Mouse (Mus musculus) cerebellum, postnatal 4 days (tissue): ENCODE results near the gene Cetn4.
A peak's percentile ranks its signal among the peaks of the same experiment; 100 is the strongest.

Source experiments
- DNase-seq, 2 experiments: peaks; one replicate each; pipeline ENCODE4 v3.0.0; 2022; ENCODE audit warnings: low spot score in 2 of 2, mixed read lengths in 1 of 2

The Cetn4 gene

GRCm38 (mm10) chr3:37302685-37303084 is 9.8 kb downstream of the Cetn4 start:
- DNase-seq: peak in 1 of 2 experiments; percentile 42

DNA sequence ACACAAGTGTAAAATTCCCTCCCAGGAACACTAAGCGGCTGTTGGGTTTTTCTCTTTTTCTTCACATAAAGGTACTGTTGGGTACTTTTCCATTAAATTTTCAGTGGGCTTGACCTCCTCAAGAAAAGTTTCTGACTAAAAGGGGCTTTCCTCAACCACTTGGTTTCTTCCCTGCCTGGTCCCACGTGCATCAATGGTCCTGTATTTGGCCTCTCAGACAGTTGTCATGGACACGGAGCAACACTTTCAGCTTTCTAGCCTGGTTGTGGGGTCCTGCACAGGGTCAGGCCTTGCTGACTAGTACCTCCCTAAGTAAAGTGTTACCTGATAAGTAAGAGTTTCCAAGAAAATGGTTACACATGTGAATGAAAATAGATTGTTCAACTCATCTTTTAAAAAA is 13.0 kb downstream of the Cetn4 start:
- no peak for DNase-seq

DNA sequence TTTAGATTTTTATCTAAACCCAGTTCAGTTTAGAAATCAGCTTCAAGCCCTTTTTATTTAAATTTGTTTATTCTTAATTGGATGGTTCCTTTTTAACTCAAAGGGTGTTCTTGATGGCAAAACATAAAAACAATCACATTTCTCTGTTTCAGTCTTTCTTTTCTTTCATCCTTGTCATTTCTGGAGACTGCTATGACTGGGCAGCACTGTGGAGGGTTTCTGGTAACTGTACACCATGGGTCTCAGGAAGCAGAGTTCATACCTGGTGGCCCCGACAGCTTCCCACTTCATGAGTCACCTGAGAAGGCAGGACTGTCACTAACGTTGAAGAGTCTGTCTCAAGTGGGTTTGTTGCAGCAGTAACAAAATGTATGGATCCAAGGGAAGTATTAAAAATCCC is 19.9 kb downstream of the Cetn4 start:
- DNase-seq: no peak

DNA sequence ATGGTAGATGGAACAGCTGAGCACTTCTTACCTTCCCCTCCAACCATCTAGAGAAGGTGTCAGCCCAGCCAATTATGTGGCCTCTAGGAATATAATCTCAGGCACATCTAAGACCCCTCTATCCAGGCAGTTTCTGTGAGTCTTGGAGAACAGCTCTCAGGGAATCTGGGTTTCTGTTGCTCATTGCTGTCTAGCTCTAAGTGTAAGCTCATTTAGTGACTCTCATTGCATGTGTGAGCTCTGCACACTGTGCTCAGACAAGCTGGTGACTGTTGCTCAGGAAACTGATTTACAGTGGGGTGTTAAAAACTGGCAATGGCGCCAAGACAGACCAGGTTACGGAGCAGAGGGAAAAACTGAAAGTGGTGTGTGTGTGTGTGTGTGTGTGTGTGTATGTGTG is 20.6 kb downstream of the Cetn4 start:
- no peak for DNase-seq

DNA sequence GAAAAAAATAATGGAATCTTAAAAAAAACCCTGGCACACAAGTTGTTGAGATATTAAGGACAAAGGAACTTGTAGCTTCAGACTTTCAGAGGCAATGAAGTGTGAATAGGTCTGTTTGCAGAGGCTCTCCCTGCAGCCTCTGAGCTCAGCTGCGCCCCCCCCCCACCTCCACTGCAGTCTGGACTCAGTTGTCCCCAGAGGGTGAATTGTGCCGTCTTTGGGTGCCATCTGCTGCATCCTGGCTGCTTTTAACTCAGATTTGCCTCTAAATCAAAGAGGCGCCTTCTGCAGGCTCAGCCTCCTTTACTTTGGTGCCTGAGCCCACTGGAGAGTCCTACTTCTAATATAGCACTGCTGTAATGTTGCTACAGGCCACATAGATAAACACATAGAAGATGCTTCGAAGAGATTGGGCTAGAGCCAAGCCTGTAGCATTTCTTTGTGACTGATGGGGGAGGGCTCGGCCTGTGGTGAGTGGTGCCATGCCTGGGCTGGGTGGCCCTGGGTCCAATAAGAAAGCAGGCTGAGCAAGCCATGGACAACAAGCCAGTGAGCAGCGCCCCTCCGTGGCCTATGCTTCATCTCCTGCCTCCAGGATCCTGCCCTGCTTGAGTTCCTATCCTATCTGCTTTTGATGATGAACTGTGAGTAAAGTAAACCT is 21.5 kb downstream of the Cetn4 start:
- peak in 1 of 2 experiments; percentile 18 for DNase-seq

DNA sequence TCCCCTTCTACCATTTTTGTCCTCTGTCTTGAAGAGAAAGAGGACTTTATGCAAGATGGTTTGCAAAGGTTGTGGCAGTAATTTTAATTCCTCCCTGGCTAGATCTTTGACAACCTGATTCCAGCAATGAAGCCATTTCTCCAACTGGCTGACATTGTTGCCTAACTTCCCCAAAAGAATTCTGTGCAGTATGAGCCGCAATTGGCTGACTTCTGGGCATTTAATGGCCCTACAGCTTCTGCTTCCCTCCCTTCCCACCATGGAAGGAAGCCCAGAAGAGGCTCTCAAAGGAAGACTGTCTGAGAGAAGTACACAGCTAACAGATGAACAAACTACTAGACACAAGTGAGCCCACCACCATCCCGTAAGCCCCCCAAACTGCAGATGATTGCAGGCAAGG is 23.3 kb downstream of the Cetn4 start:
- DNase-seq: no peak

- no peak for DNase-seq
Observed at GRCm38 (mm10) chr3:37283234-37283633, 29.3 kb downstream of the Cetn4 start.

GRCm38 (mm10) chr3:37282299-37282922 is 30.1 kb downstream of the Cetn4 start:
- DNase-seq: no peak

DNA sequence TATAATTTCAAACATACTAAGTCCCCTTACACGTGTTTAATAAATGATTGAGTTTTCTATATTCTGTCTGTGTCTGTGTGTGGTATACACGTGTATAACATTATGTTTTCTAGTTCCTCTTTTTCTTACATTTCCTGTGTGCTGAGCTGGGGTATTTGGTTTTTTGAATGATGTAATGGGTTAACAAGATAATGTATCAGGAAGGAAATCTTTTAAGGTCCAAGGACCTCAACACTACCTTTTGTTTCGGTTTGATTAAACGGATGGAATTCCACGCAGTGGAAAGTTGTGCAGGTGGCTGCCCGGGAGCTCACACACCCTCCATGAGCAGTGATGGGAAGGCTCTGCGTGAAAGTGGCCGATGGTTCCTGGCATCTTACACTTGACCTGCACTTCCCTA is 31.6 kb downstream of the Cetn4 start:
- no peak for DNase-seq

DNA sequence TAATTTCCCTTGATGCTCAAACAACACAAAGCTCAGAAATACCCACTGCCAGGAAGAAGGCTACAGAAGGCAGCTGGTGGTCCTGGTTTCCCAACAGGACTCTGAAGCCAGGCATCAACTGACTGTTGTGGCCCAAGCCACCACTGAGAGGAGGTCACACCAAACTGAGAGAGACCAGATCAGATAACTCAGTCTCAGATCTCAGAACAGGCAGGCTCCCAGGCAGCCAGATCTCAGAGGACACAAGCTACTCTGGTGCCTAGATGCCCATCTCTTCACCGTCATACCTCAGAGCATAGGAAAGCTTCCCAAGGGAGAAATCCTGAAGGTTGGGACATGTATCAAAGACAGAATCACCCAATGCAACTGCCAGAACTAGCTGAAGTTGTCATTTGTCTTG is 32.3 kb downstream of the Cetn4 start:
- no peak for DNase-seq

DNA sequence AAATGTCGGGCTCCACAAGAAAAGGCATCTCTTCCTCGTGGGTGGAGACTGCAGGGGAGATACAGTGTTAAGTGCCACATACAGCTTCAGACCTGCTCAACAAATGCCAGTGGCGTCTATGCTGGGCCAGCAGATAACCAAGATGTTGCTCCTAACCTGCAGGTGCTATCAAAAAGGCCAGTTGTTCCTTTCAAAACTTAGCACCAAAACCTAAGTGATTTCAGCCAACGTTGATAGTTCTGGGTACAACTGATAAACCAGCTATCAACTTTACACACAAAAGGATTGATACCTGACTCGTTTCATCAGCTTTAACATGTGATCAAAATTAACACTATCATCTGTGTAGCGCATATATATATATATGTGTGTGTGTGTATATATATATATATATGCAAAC is 37.8 kb downstream of the Cetn4 start:
- no peak for DNase-seq

GRCm38 (mm10) chr3:37273092-37273491 is 39.4 kb downstream of the Cetn4 start:
- DNase-seq: no peak

- DNase-seq: peak; percentile 31 to 43
Observed at GRCm38 (mm10) chr3:37271209-37271608, 41.3 kb downstream of the Cetn4 start.

DNA sequence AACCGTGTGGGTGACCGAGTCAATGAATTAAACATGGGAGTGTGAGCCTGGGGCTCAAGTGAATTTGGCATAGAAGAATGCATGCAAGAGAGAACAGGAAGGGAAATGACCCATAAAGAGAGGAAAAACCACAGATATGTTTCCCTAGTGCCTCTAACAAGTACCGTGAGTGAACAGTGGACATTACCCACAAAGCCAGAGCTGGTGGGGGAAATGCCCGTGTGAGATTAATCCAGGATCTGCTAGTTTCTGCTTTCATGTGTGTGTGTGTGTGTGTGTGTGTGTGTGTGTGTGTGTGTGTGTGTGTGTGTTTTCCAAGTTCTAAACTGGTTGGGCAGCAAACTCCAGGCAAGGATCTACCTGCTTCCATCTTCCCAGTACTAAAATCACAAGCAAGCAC is 42.6 kb downstream of the Cetn4 start:
- DNase-seq: no peak

DNA sequence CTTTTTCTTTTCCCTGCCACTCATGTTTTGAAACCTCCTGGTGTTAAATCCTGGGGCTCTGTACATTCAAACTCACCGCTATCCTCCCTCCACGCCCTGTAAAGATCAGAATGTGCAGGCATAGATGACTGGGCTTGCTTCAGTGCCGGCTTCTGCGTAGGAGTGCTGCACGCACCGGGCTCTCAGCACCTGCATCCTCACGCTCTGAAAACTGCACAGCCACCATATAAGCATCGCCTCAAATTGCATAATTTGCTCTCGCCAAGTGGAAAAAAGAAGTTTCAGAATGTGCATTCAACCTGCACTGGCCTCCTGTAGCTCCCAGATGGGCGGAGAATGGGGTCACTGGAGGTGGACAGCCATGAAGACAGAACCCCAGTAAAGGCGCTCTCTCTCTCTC is 44.2 kb downstream of the Cetn4 start:
- no peak for DNase-seq

GRCm38 (mm10) chr3:37259331-37259999 is 53.0 kb downstream of the Cetn4 start:
- no peak for DNase-seq

DNA sequence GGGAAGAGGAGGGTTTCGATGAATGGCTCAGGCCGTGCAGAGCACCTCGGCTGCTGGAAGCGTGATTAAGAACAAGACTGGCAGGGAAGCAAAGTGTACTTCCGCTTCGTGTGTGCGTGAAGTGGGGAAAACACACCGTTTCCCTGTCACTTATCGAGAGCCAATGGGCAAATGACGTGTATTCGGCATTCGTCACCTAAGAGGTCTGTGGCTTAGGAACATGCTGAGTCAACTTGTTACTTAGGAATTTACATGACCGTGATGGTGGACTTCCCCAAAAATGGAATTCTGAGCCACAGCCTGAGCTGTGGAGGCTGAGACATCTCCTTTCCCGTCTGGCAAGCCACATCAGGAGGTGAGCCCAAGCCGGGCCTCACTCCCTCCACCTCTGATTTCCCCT is 54.7 kb downstream of the Cetn4 start:
- no peak for DNase-seq
